Mouse (Mus musculus): ENCODE results near the gene Ablim1. TPM values are rescaled to one million over a fixed set of nuclear protein-coding genes. Genes with fewer than 3 reads are reported as not detected.
A peak's percentile ranks its signal among the peaks of the same experiment; 100 is the strongest.

The Ablim1 gene
- total RNA-seq, 4 experiments from 2014 or later, result 80.6 to 97.1 (median 86.4) TPM

- DNase-seq (ENCODE audit: low spot score in 2 of 2), result no peak
Observed at GRCm38 (mm10) chr19:57106513-57106912, 208.2 kb downstream of the Ablim1 start.

- no peak for DNase-seq (ENCODE audit: low spot score in 2 of 2)
Observed at GRCm38 (mm10) chr19:57106031-57106430, 208.7 kb downstream of the Ablim1 start.

DNA sequence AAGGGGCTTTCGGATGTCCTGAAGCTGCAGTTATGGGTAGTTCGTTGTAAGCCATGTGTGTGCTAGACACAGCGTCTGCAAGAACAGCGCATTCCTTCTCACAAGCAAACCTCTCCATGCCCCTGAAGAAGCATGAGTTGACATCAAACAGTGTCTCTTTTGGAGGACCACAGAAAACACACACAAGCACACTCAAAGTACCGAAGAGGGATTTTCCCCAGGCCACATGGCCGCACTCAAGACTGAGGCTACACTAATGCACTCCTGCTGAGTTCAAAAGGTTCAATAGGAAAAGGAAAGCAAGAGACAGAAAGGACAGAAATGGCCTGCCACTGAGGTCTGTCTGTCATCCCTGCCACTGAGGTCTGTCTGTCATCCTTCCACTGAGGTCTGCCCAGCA is 209.6 kb downstream of the Ablim1 start:
- DNase-seq (ENCODE audit: low spot score in 2 of 2), result no peak

DNA sequence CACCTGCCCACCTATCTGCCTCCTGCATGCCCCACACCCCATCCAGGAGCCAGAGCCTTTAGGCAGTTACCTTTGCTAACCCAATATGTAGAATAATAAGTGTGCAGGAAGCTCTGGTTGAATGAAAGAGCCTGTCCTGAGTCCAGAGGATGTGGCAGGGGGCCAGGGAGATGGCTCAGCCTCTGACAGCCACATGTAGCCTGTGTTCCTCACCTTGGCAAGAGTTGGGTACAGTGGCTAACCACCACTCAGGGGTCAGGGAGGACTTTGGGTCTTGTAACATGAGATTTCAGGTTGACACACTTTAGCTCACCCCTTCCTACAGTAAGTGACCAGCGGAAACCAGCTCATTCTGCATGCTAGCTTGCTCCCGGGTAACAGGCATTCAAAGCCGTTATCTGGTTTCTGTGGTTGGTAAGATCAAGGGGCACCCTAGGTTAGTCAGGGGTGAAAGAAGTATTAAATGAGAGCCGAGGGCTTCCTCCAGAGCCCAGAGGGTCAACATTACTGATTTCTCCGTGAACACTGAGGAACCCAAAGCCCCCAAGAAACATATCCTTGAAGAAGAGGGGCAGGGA is 210.5 kb downstream of the Ablim1 start:
- no peak for DNase-seq (ENCODE audit: low spot score in 2 of 2)

GRCm38 (mm10) chr19:57103360-57103958 is 211.3 kb downstream of the Ablim1 start:
- no peak for DNase-seq (ENCODE audit: low spot score in 2 of 2)

GRCm38 (mm10) chr19:57101986-57102385 is 212.7 kb downstream of the Ablim1 start:
- DNase-seq (ENCODE audit: low spot score in 2 of 2), result no peak

- no peak for DNase-seq (ENCODE audit: low spot score in 2 of 2)
Observed at GRCm38 (mm10) chr19:57100753-57101446, 213.8 kb downstream of the Ablim1 start.

GRCm38 (mm10) chr19:57099986-57100385 is 214.7 kb downstream of the Ablim1 start:
- no peak for DNase-seq (ENCODE audit: low spot score in 2 of 2)

- no peak for DNase-seq (ENCODE audit: low spot score in 2 of 2)
Observed at GRCm38 (mm10) chr19:57099094-57099357, 215.7 kb downstream of the Ablim1 start.

DNA sequence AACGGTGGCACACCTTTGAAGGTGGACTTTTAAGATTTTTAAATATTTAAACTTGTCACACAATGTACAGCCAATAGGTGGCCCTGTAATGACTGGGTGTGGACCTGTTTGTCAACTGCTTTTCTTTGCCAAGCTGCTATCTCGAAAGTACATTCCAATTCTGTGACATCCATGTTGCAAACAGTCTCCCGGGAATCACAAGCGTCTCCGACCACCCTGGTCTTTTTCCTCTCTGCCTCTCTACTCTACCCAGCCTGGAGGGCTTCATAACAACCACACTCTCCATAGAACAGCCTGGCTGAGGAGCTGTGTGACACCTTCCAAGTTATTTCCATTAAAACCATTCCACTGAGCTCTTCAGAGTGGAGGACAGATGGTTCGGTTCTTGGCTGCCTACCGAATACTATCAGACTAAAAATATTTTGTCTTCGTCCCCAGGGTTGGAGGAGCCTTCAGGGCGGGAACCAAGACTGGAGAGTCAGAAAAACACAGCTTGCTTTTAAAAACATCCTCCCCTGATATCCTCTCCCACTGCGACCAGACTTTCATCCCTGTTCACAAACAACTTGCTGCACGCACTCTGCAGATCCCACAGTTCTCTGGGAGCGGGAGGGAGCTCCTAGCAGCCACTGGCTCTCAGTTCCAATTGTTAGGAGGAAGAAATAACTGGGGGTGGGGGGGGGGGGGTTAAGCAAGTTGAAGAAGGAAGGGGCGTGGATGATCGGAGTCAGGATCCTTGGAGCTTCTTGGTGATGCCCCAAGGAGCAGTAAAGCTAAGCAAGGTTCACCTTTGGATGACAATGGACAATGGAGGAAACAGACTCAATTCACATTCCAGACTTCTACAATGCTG is 216.3 kb downstream of the Ablim1 start:
- DNase-seq (ENCODE audit: low spot score in 2 of 2), result peak; percentile 57 to 65

GRCm38 (mm10) chr19:57095340-57095739 is 219.4 kb downstream of the Ablim1 start:
- no peak for DNase-seq (ENCODE audit: low spot score in 2 of 2)

- no peak for DNase-seq (ENCODE audit: low spot score in 2 of 2)
Observed at GRCm38 (mm10) chr19:57093698-57094004, 221.1 kb downstream of the Ablim1 start.

DNA sequence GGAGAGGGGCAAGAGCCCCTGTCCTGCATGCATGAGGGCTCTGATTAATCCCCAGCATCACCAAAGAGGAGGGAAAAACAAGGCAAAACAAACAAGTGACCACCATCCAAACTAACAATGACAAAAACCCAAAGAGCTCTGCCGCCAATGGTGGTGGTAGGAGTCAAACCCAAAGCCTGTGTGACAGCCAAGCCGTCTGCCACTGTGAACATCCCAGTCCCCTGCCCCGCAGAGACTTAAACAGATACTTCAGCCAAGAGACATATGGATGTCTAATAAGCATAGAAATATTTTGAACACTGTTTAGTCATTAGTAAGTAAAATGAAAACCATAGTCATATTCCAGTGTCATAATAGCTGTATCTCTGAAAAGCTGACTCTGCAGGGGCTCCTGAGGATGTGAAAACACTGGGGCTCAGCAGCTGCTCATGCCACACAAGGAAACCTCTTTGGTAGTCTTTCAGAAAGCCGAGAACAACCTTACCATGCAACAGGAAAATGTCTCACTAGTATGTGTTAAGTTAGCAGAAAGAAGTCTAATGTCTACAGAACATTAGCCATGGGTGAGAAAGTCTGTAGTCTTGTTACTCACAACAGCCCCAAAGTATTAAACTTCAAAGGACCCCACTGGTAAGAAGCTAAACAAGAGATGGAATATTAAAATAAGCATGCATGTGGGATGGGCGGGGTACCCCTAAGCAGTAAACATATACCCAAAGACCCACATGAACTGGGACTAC is 221.6 kb downstream of the Ablim1 start:
- no peak for DNase-seq (ENCODE audit: low spot score in 2 of 2)

GRCm38 (mm10) chr19:57091278-57091677 is 223.4 kb downstream of the Ablim1 start:
- no peak for DNase-seq (ENCODE audit: low spot score in 2 of 2)

GRCm38 (mm10) chr19:57088804-57089369 is 225.8 kb downstream of the Ablim1 start:
- no peak for DNase-seq (ENCODE audit: low spot score in 2 of 2)

DNA sequence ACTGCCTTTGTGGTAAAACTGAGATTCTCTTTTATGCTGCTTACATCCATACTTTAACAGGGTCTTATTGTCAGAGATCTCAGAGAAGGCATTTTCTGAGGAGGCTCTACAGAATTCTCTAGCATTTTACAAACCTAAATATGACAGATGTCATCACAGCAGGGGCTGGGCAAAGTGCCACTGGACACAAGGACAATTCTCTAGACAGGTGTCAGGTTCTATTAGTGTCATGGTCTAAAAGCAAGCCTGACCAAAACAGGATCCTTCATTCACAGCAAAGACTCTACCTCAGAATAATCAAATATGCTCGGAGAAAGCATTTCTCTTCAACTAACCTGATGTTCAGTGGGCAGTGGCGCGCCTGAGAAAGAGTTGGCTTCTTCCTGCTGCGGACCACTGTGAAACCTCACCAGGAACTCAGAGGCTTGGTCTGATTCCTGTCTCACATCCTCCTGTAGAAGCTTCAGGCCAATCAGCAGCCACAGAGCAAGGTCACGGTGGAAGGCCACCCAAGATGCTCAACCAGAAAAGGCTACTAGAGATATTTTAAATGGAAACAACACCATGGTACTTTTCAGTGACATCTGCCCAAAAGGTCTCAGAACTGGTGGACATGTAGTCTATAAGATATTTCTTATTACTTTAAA is 230.1 kb downstream of the Ablim1 start:
- DNase-seq (ENCODE audit: low spot score in 2 of 2), result no peak

GRCm38 (mm10) chr19:57083887-57084286 is 230.8 kb downstream of the Ablim1 start:
- DNase-seq (ENCODE audit: low spot score in 2 of 2), result no peak

GRCm38 (mm10) chr19:57083183-57083555 is 231.6 kb downstream of the Ablim1 start:
- DNase-seq (ENCODE audit: low spot score in 2 of 2), result no peak

- DNase-seq (ENCODE audit: low spot score in 2 of 2), result no peak
Observed at GRCm38 (mm10) chr19:57082454-57083182, 232.1 kb downstream of the Ablim1 start.

- DNase-seq (ENCODE audit: low spot score in 2 of 2), result no peak
Observed at GRCm38 (mm10) chr19:57081536-57081935, 233.2 kb downstream of the Ablim1 start.
